Mouse (Mus musculus): ENCODE data around the gene Nxt1.

Gene Nxt1

DNA sequence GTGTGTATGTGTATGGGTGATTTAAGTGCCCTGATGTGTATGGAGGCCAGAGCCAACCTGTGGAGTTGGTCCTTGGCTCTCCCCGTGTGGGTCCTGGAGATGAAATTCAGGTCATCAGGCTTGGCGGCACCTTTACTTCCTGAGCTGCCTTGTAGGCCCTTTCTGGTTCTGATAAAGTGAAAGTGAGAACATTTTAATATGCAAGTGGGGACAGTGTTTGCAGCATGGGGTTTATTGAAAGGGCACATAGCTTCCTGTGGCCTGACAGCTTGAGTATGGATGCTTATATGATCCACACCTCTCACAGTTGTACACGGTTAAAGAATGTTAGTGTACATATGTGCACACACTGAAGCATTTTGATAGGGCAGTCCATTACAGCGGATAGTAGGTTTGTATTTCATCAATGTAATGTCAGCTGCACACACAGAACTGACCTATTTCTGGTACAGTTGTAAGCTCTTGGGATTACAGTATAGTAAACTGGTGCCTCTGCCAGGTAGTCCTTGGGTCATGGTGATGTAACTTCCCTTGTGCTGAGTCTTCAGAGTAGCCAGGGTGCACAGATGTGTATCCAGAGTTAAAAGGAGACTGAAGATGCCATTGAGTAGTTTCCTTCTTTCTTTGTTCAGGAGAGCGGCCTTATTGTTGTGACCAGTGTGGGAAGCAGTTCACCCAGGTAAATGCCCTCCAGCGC is 17.2 kb downstream of the Nxt1 start:
- no peak for DNase-seq (ENCODE audit: low spot score in 2 of 2)

DNA sequence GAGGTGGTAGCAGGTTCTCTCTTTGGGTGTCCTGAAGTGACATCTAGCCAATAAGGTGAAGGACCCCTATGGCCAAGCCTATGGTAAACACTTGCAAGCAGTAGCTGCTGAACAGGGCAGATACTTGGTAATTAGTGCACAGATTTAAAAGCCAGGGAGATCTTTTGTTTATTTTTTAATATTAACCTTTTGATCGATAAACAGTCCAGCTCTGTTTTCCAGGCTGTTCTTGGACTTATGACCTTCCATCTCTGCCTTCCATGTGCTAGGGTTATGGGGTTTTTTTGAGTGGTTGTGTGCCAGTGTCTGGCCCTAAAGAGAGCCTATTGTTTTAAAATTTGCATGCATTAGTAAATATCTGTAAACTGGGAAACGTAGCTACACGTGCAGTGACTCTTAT is 17.9 kb downstream of the Nxt1 start:
- DNase-seq (ENCODE audit: low spot score in 2 of 2): no peak

DNA sequence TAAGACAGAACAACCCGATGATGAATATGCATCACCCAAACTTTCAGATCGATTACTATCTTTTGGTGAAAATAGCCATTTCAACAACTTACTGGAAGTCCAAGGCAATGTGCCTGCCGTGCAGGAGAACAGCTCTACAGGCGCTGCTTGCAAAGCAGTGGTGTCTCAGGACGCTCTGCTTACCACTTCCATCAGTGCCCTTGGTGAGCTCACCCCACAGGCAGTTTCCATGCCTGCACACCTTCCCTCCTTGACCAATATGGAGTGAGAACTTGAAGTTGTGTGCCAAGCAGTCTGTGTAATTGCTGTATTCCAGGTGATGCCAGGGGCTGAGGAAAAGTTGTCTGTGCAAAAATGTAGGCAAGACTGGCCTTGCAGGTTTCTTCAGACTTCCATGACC is 18.4 kb downstream of the Nxt1 start:
- no peak for DNase-seq (ENCODE audit: low spot score in 2 of 2)

DNA sequence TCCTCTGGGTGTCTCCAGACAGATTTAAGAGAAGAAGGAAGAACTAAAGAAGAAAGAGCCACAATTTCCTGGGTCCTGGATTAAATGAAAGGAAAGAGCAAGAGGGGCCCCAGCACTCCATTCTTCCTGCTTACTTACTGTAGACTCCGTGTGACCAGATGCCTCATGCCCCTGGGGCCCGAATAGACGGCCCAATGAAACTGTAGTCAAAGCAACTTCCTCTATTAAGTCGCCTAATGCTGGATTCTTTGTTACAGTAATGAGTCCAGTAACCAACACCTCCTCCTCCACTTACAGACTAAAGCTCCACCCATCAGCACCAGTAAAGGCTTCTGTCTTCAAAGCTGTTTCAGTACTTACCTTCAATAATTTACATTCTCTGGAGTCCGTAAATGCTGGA is 26.2 kb downstream of the Nxt1 start:
- DNase-seq (ENCODE audit: low spot score in 2 of 2): no peak

- no peak for DNase-seq (ENCODE audit: low spot score in 2 of 2)
Observed at GRCm38 (mm10) chr2:148706409-148707201, 34.2 kb downstream of the Nxt1 start.

DNA sequence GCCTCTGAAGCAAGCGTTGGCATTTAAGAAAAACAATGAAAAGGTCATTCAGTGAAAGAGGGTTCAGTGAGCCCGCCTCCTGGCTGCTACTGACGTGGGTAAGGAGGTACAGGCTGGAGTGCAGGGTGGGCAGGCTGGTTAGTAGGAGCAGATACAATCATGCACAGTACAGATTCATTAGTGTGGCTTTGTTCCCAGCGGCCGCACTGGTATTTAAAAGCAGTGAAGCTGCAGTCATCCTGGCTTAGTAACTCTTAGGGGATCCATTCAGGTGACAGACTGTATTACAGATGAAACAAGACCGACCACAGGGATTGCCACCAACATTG is 34.8 kb downstream of the Nxt1 start:
- DNase-seq (ENCODE audit: low spot score in 2 of 2): no peak

- no peak for DNase-seq (ENCODE audit: low spot score in 2 of 2)
Observed at GRCm38 (mm10) chr2:148712326-148712725, 39.9 kb downstream of the Nxt1 start.

DNA sequence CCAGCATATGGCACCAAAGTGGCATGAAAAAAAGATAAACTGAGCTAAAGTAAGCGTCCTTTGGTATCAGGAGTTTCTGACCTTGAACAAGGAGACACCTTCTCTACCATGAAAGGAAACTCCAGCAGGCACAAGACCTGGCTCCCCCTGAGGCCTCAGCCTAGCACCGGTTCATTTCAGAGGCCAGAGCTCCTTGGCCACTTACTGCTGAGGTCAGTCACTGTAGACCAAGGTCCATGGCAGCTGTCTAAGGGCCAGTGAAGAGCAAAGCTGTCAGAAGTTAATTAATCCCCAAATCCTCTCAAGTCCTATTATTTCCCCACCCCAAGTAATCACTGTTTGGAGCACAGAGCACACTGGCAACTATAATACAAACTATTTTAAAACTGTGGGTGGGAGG is 44.7 kb downstream of the Nxt1 start:
- DNase-seq (ENCODE audit: low spot score in 2 of 2): no peak

- no peak for DNase-seq (ENCODE audit: low spot score in 2 of 2)
Observed at GRCm38 (mm10) chr2:148719271-148719995, 47.0 kb downstream of the Nxt1 start.

All from frontal cortex, postnatal 25 days (tissue).